Comparison of ENCODE assay signal across 22 mouse cellular contexts in the genomic region with DNA sequence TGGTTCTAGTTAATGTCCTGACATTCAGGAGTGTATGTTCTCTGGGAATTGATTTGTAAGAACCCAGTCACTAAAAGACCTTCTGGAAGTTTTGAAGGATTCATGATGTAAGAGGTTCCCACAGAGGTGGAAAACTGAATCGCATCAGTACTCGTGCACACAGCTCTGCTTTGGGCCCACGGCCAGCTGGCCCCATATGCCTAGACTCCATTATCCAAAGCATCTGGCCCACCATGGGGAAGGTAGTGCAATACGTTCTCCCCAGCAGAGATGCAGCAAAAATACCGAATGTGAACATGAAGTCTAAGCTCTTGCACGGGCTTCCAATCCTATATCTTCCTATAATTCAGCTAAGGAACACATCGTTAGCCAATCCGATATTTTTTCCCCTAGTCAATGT.
A peak's percentile ranks its signal among the peaks of the same experiment; 100 is the strongest.
DNase-seq lines count a peak whose midpoint lies in the region; ATAC-seq and TF ChIP-seq lines count a peak whose summit lies in the region.
"Had no signal": no experiment of that assay in that cellular context is flagged by ENCODE, and none has a peak within 500 bp of the region (broad histone marks: within the 10 kb centered on the region; RNA-seq: fewer than 3 reads in every experiment).

No protein-coding gene starts in this region.

- no peaks in the 10 kb centered on the region for H3K27me3 ChIP-seq in forebrain, embryonic 14.5 days (replicated peaks; ENCODE audit: control insufficient read depth, insufficient read depth, low read length)
- no peaks in the 10 kb centered on the region for H3K27me3 ChIP-seq in forebrain, embryonic 10.5 days (ENCODE audit: poor library complexity, severe bottlenecking)
- no peaks in the 10 kb centered on the region for H3K27me3 ChIP-seq in embryonic facial prominence, embryonic 12.5 days
- no peaks in the 10 kb centered on the region for H3K27me3 ChIP-seq in limb, embryonic 15.5 days
- H3K27me3 ChIP-seq in intestine, embryonic 16.5 days (replicated peaks; ENCODE audit: control insufficient read depth, insufficient read depth, low read length): no peaks in the 10 kb centered on the region
- H3K27me3 ChIP-seq: neural tube, embryonic 15.5 days had no signal

- no peak for TF ChIP-seq CTCF in layer of hippocampus, adult 2 months (conservative IDR thresholded peaks at IDR 0.05)

- H3K27ac ChIP-seq in forebrain, embryonic 14.5 days (ENCODE audit: low read depth, low read length): no peak overlapping the region; the same call in 1 of the 2 replicates
- no peak overlapping the region for H3K27ac ChIP-seq in forebrain, embryonic 10.5 days
- peak overlapping the region; percentile 77; the same call in 1 of the 2 replicates for H3K27ac ChIP-seq in layer of hippocampus, adult 2 months
- peak overlapping the region; percentile 17; the same call in 1 of the 2 replicates for H3K27ac ChIP-seq in embryonic facial prominence, embryonic 12.5 days
- peak overlapping the region; percentile 9; the same call in 1 of the 2 replicates for H3K27ac ChIP-seq in limb, embryonic 15.5 days
- no peak overlapping the region for H3K27ac ChIP-seq in intestine, embryonic 16.5 days (ENCODE audit: low read length)
- H3K27ac ChIP-seq: neural tube, embryonic 15.5 days had no signal

- DNase-seq in forebrain, embryonic 14.5 days (ENCODE audit: low spot score): peak; percentile 58
- DNase-seq in forebrain, embryonic 10.5 days (ENCODE audit: extremely low spot score, low spot score): no peak
- no peak for DNase-seq in layer of hippocampus, adult 2 months (ENCODE audit: low spot score in 2 of 2)
- DNase-seq in layer of hippocampus, adult 9-11 months: no peak
- DNase-seq: adrenal gland, postnatal 25 days; B cell, adult 2 months; heart, postnatal 14 days; kidney, adult 2 months; kidney, postnatal 10 days; liver, postnatal 0 days; lung, postnatal 14 days; midbrain, embryonic 14.5 days; right cerebral cortex, postnatal 14 days; spleen, adult 18-20 months; thymus, adult 18-20 months; thymus, postnatal 4 days had no signal

- H3K36me3 ChIP-seq in forebrain, embryonic 14.5 days (ENCODE audit: control insufficient read depth, insufficient read depth, low read length): peaks cover 6% of the 10 kb centered on the region; the same call in 1 of the 2 replicates
- H3K36me3 ChIP-seq in forebrain, embryonic 10.5 days (replicated peaks): no peaks in the 10 kb centered on the region; the same call in 1 of the 2 replicates
- no peaks in the 10 kb centered on the region for H3K36me3 ChIP-seq in embryonic facial prominence, embryonic 12.5 days
- H3K36me3 ChIP-seq in limb, embryonic 15.5 days: 0 out of 2 replicates have a peak, but pooled peaks cover 4% of the 10 kb centered on the region
- no peaks in the 10 kb centered on the region for H3K36me3 ChIP-seq in intestine, embryonic 16.5 days (ENCODE audit: control insufficient read depth, insufficient read depth, low read length)

- no peaks in the 10 kb centered on the region for H3K9me3 ChIP-seq in forebrain, embryonic 14.5 days (replicated peaks; ENCODE audit: control insufficient read depth, low read length)
- H3K9me3 ChIP-seq in forebrain, embryonic 10.5 days: no peaks in the 10 kb centered on the region; the same call in 1 of the 2 replicates
- H3K9me3 ChIP-seq in embryonic facial prominence, embryonic 12.5 days: no peaks in the 10 kb centered on the region
- no peaks in the 10 kb centered on the region for H3K9me3 ChIP-seq in limb, embryonic 15.5 days
- H3K9me3 ChIP-seq in intestine, embryonic 16.5 days (ENCODE audit: control insufficient read depth, low read length): no peaks in the 10 kb centered on the region
- H3K9me3 ChIP-seq: neural tube, embryonic 15.5 days had no signal

- no peak overlapping the region for H3K4me2 ChIP-seq in forebrain, embryonic 14.5 days (ENCODE audit: low read length)
- H3K4me2 ChIP-seq in embryonic facial prominence, embryonic 12.5 days (replicated peaks): no peak overlapping the region
- no peak overlapping the region for H3K4me2 ChIP-seq in limb, embryonic 15.5 days
- H3K4me2 ChIP-seq in intestine, embryonic 16.5 days (ENCODE audit: low read depth, low read length): no peak overlapping the region
- H3K4me2 ChIP-seq: heart, embryonic 11.5 days; neural tube, embryonic 15.5 days had no signal

- H3K4me1 ChIP-seq in forebrain, embryonic 14.5 days (ENCODE audit: control insufficient read depth, insufficient read depth, low read length): no peaks in the 10 kb centered on the region
- H3K4me1 ChIP-seq in forebrain, embryonic 10.5 days: peaks cover 3% of the 10 kb centered on the region
- peaks cover 12% of the 10 kb centered on the region; the same call in 1 of the 2 replicates for H3K4me1 ChIP-seq in embryonic facial prominence, embryonic 12.5 days
- peaks cover 15% of the 10 kb centered on the region for H3K4me1 ChIP-seq in limb, embryonic 15.5 days
- no peaks in the 10 kb centered on the region for H3K4me1 ChIP-seq in intestine, embryonic 16.5 days (ENCODE audit: control insufficient read depth, insufficient read depth, low read length)

- no peak overlapping the region for H3K9ac ChIP-seq in forebrain, embryonic 14.5 days (ENCODE audit: low read length)
- H3K9ac ChIP-seq in embryonic facial prominence, embryonic 12.5 days: no peak overlapping the region
- no peak overlapping the region for H3K9ac ChIP-seq in limb, embryonic 15.5 days
- no peak overlapping the region for H3K9ac ChIP-seq in intestine, embryonic 16.5 days (ENCODE audit: low read depth, low read length)
- H3K9ac ChIP-seq: liver, postnatal 0 days; neural tube, embryonic 15.5 days had no signal

- peak; percentile 60; the same call in 1 of the 2 replicates for ATAC-seq in forebrain, embryonic 14.5 days
- no peak for ATAC-seq in embryonic facial prominence, embryonic 12.5 days (ENCODE audit: insufficient number of reproducible peaks, insufficient read depth, low FRiP score, low TSS enrichment)
- peak; percentile 44; the same call in 1 of the 2 replicates for ATAC-seq in limb, embryonic 15.5 days (ENCODE audit: insufficient number of reproducible peaks, low FRiP score, low TSS enrichment, low read depth)
- no peak for ATAC-seq in intestine, embryonic 16.5 days
- ATAC-seq: liver, postnatal 0 days had no signal

- WGBS in forebrain, embryonic 14.5 days: 66% methylated on average over 8 of the region's 8 CpGs
- WGBS in forebrain, embryonic 10.5 days: 92% methylated on average over 8 of the region's 8 CpGs
- 74% methylated on average over 8 of the region's 8 CpGs for WGBS in embryonic facial prominence, embryonic 12.5 days
- WGBS in limb, embryonic 15.5 days: 49% methylated on average over 8 of the region's 8 CpGs
- 81% methylated on average over 8 of the region's 8 CpGs for WGBS in intestine, embryonic 16.5 days

- H3K4me3 ChIP-seq in forebrain, embryonic 14.5 days (ENCODE audit: low read depth, low read length): no peak overlapping the region
- no peak overlapping the region for H3K4me3 ChIP-seq in forebrain, embryonic 10.5 days
- no peak overlapping the region for H3K4me3 ChIP-seq in layer of hippocampus, adult 2 months
- H3K4me3 ChIP-seq in embryonic facial prominence, embryonic 12.5 days: no peak overlapping the region
- no peak overlapping the region for H3K4me3 ChIP-seq in limb, embryonic 15.5 days
- H3K4me3 ChIP-seq in intestine, embryonic 16.5 days (ENCODE audit: low read length): no peak overlapping the region
- H3K4me3 ChIP-seq: myocyte; neural tube, embryonic 15.5 days had no signal

Comparison
In these comparisons a context has a peak if more than half of its experiments do, and no peak if none do; other contexts are left out.
1. ATAC-seq: peak in forebrain, embryonic 14.5 days (single experiment) and limb, embryonic 15.5 days (single experiment); none in embryonic facial prominence, embryonic 12.5 days (single experiment) and intestine, embryonic 16.5 days (single experiment).
2. H3K27ac ChIP-seq: peak in layer of hippocampus, adult 2 months (single experiment), embryonic facial prominence, embryonic 12.5 days (single experiment) and limb, embryonic 15.5 days (single experiment); none in forebrain, embryonic 14.5 days (single experiment), forebrain, embryonic 10.5 days (single experiment) and intestine, embryonic 16.5 days (single experiment).